Mouse (Mus musculus) T-cell, adult 2 months (primary cell): Measurements from ENCODE around the gene Gm3159.
"Not testable (repeated sequence)": the region's sequence is repeated elsewhere in the genome, so short reads cannot be mapped to it uniquely, and the experiment has no call there.

Experiments
- DNase-seq: peaks from one replicate; pipeline ENCODE4 v3.0.0; 2022; ENCODE audit warnings: low spot score

The Gm3159 gene

DNA sequence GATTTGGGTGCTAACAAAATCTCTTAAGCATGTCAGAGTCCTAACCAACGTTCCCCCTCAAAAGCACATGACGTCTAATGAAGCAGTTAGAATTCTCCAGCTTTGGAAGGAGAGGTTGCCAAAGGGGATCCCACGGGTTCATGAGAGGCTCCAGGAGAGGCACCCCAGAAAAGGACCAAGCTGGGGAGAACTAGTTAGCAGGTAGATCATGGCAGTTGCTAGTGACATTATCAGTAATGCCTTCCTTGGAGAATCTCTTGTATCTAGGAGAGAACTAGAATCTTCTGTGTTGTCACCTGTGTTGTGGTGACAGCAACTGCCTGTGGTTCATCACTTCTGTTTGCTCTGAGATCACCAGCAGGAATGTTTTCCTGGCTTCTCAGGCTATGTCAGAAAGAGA, at the start of gene Gm3159:
Gm3159 (plus strand) TSS at position 301 of the 400 bp plus-strand sequence.
- DNase-seq, result not testable (repeated sequence)

DNA sequence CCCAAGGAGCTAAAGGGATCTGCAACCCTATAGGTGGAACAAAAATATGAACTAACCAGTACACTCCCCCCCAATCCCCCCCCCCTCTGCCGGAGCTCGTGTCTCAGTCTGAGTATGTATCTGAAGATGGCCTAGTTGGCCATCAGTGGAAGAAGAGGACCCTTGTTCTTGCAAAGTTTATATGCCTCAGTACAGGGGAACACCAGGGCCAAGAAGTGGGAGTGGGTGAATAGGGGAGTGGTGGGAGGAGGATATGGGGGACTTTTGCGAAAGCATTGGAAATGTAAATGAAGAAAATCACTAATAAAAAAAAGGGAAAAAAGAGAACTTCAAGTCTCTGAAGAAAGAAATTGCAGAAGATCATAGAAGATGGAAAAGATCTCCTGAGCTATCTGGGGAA, 28.3 kb upstream of the Gm3159 start:
- not testable (repeated sequence) for DNase-seq

DNA sequence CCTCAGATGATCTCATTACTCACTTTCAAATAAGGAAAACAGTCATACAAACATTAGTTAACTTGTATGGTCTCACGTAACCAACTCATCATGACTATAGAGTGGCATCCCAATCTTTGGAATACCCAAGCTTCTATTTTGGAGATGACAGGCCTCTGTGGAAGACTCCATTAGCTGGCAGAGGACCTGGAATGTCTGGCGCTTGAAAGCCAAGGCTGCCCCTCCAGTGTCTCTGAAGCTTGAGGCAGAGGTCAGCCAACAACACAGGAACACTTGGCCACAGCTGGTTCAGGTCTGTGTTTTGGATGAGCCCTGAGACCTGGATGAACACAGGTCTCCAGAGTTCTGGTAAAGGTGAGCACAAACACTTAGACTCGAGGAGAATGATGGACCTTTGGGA, 27.6 kb upstream of the Gm3159 start:
- not testable (repeated sequence) for DNase-seq

DNA sequence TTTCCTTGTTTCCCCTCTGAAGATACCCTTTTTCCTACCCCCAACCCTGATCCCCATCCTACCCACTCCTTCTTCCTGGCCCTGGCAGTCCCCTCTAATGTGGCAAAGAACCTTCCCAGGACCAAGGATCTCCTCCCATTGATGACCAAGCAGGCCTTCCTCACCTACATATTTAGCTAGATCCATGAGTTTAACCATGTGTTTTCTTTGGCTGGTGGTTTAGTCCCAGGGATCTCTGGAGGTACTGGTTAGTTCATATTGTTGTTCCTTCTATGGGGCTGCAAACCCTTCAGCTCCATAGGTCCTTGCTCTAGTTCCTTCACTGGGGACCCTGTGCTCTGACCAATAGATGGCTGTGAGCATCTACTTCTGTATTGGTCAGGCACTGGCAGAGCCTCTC, 19.5 kb upstream of the Gm3159 start:
- not testable (repeated sequence) for DNase-seq

DNA sequence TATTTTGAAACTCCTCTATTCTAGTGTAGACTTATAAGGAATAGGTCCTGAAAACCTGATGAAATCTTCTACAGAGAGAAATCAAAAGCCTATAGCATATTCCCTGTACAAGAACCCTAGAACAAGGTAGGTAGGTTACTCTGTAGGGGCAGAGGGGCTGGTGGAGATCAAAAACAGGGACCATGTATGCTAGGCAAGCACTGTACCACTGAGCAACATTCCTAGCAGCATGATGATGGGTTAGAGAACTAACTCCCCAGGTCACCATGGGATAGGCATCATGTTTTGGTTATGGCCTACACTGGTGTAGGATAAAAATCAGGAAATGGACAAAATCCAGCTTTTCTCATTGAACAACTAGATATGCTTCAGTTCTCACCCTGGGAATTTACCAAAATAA, 11.7 kb upstream of the Gm3159 start:
- not testable (repeated sequence) for DNase-seq

DNA sequence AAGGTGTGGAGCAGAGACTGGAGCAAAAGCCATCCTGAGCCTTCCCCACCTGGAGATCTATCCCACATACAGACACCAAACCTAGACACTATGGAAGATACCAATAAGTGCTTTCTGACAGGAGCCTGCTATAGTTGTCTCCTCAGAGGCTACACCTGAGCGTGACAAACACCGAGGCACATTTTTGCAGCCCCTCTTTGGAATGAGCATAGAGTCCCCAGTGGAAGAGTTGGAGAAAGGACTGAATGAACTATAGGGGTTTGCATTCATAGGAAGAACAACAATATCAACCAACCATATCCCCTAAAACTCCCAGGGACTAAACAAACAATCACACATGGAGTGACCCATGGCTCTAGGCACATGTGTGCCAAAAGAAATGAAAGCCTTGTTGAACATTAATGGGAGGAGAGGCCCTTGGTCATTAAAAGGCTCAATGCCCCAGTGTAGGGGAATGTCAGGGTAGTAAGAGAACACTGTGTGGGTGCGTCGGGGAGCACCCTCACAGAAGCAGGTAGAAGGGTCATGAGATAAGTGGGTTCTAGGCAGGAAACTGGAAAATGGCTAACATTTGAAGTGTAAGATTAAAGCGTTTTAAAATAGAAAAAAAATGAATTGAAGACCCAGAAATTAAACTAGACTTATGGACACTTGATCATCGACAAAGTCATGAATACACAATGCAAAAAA, 4.3 kb upstream of the Gm3159 start:
- DNase-seq, result not testable (repeated sequence)

DNA sequence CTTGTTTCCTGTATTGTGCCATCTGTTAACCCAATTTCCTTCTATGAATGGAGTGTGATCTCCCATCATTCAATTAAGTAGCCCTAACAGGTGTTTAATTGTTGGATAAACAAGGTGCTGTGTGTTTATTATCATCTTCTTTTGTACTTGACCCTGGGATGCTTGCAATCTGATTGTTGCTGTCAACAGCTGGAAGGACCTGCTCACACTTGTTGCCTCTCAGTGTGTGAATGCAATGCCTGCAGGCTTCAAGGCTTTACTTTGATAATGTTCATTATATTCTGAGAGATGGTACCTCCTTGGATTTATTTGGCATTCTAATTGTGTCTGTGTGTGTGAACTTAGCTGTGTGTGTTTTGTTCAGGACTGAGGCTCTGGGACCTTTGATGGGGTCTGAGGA, 1.3 kb downstream of the Gm3159 start:
- not testable (repeated sequence) for DNase-seq

DNA sequence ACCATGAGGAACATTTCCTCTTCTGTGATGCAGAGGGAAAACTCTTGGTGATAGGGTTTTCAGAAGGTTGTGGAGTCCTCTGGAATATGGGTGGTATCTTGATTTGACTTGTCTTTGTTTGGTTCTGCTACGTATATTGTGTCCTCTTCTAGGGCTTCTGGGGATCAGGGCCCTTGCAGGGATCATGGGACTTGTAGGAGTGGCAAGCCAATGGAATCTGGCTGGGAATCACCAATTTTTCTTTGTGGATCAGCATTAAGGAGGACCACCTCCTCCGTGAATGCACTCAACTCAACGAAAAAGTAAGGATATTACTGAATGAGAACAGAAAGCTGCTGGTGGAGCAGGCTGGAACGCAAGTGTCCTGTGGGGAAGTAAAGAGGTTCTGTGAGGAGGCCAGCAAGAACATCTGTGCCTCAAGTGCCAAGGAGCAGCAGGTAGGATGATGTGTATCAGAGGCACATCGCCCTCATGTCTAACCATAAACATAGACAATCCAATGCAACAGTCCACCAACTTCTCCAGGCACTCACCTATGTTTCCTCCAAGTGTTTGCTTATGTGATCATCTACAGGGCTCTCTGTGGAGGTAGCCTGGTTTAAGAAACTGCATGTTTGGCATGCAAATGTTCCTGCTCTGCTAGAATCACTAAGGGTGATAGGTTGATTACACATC, 2.9 kb downstream of the Gm3159 start:
- DNase-seq, result not testable (repeated sequence)

DNA sequence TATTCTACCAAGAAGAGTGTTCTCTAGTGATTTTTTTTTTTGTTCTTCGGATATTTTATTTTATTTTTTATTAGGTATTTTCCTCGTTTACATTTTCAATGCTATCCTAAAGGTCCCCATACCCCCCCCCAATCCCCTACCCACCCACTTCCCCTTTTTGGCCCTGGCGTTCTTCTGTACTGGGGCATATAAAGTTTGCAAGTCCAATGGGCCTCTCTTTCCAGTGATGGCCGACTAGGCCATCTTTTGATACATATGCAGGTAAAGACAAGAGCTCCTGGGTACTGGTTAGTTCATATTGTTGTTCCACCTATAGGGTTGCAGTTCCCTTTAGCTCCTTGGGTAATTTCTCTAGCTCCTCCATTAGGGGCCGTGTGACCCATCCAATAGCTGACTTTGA, 3.9 kb downstream of the Gm3159 start:
- DNase-seq, result not testable (repeated sequence)

DNA sequence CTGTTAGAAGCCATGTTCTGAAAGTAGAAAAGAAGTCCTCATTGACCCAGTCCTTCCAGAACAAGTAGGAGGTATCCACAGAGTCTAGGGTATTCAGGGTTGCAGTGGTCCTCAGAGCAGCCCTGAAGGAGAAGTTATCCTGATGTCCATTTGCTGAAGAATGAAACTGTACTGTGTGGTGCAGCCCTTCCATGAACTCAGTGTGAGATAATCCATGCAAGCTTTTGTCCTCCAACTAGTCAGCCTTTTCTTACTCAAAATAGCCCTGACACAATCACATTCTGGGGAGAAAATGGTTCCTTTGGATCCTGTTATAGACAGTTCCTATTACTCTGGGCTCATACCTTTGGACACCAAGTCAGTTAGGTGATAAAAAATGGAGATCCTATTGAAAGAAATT, 6.5 kb downstream of the Gm3159 start:
- not testable (repeated sequence) for DNase-seq

DNA sequence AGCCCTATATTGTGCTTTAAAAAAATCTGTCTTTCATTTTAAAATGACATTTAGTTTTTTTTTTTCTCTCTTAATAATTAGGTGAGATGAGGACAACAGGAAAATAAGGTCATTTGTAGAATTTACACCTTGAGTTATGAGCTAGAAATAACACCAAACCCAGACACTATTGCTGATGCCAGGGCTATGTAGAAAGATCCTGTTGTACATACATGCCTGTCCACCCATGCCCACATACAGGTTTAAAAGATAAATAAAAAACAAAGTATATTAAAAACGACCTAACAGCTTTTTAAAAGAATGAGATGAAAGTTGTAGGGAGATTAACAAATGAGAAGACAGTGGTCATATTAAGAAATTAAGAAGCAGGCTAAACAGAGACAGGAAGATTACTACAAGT, 12.6 kb downstream of the Gm3159 start:
- not testable (repeated sequence) for DNase-seq

DNA sequence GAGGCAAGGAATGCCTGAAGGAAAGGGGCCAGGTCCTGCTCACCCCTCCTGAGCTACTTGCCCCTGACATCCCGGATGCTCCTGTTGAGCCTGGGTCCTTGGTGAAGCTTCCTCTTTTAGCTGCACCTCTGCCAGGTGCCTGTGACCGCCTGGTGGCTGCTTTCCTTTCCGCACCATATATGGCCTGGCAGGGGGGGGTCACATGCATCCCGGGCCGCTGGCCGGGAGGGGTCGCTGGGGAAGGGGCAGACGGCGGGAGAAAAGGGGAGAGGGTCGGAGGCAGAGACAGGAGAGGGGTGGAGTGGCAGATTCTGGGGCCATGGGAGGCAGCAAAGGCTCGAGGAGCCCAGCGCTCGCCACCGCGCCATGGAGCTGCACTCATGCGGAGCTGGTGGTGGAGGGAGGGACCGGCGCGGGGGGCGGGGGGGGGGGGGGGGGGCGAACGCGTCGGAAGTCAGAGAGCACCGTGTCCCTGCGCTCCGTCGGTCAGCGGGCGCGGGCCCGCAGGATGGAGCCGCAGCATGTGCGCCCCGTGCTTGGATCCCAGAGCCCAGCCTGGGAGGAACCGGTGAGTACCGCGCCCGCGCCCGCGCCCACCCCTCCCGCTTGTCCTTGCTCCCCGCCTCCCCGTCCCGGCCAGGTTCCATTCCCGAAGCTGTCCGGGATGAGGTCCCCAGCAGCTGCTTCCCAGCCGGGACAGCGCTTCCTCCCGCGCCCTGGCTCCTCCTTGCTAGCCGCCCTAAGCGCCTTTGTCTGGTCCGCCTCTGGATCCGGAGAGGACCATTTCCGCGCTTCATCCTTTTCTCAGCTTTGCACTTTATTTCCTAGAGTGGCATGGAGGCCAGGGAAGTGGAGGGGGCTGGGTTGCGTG, 17.9 kb downstream of the Gm3159 start, which contains the start of gene Gm3164:
Gm3164 (plus strand) TSS at position 484 of the 871 bp plus-strand sequence.
- not testable (repeated sequence) for DNase-seq

DNA sequence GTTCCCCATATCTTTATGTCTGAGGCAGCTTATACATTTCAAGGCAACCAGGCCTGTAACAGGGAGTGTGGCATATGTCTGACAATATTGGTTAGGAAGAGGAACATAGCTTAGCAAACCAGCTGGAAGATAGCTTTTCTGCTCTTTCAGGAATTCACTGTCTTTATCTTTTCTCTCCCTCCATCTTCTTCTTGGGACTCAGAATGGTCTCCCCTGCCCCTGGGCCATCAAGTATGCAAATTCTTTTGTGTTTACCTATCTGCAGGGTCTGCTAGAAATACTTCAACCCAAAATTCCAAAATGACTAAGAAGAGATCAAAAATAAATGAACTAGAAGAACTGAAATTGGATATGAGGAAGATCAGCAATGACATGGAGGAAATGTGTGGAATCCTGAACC, 33.4 kb downstream of the Gm3159 start, which contains the start of gene Gm3173:
Gm3173 (plus strand) TSS at position 301 of the 400 bp plus-strand sequence.
- not testable (repeated sequence) for DNase-seq
